Mouse (Mus musculus): ENCODE results near the gene Cpeb3. TPM values are rescaled to one million over a fixed set of nuclear protein-coding genes. Genes with fewer than 3 reads are reported as not detected.
A peak's percentile ranks its signal among the peaks of the same experiment; 100 is the strongest.
"Not testable (repeated sequence)": the region's sequence is repeated elsewhere in the genome, so short reads cannot be mapped to it uniquely, and the experiment has no call there.

Cpeb3 gene
- total RNA-seq, 2 experiments from 2014 or later = 59.2 to 64.4 TPM

DNA sequence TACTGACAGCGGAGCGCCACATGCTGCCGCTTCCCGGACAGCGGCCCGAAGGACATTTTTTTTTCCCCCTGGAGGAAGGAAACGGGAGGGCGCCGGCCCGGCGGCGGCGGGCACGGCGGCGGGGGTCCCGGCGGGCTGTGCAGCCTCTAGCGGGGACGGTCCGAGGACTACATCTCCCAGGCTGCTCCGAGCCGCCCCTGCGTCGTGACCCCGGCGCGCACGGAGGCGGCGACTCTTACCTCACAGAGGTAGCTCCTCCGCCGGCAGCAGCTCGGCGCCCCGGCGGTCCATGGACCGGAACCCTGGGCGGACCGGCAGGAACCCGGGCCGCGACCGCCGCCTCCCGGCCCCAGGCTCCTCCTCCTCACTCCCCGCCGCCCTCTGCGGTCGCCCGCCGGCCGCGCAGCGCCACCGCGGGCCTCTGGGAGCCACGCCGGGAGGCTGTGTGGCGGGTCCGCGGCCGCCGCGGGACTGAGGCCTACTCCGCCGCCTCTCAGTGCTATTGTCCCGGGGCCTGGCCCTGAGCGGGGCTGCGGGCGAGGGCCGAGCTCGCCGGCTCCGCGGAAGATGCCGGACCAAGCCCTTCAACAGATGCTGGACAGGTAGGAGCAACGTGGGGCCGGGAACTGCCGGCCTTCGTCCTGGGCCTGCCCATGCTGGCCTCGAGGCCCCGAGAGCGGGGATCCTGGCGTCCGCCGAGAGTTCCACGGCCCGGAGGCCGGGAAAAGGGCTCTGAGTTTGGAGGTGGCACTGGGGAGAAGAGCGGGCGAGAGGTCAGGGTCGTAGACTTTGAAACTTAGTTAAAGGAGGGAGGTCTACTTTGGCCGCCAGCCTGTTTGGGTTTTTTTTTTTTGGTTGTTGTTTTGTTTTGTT is 862 bp downstream of the Cpeb3 start, which contains the start of gene March5:
TSS of gene March5 (plus strand) at position 241 of the 873 bp plus-strand sequence.
- DNase-seq (ENCODE audit: low spot score) = peak; percentile 90

DNA sequence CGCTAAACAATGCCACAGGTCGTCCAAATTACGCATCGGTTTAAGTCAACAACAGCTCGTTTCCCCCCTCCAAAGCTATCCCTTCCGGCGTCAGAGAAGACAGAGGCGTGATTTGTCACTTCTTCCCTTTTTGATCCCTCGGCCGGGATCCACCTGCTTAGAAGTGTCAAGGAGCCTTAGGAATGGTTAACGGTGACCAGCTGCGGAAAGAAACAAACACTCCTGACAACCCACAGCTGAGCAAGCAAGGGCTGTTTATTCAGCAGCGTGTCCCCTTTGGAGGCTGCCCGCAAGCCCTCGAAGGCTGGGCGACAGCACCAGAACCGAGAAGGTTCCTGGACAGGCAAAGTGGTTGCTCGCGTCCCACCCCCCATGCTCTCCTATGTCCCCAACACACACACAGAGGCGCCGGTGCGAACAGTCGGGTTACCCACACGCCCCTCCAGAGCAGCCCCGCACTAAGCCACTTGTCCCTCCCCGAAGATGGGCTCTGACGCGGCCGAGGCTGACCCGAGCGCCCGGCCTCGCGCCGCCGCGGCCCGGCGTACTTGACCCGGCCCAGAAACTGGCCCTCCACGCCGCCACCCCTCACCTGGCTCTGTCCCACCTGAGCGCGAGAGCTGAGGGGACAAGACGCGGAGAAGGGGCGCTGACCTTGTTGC is 1.6 kb downstream of the Cpeb3 start:
- DNase-seq (ENCODE audit: low spot score) = peak; percentile 54

DNA sequence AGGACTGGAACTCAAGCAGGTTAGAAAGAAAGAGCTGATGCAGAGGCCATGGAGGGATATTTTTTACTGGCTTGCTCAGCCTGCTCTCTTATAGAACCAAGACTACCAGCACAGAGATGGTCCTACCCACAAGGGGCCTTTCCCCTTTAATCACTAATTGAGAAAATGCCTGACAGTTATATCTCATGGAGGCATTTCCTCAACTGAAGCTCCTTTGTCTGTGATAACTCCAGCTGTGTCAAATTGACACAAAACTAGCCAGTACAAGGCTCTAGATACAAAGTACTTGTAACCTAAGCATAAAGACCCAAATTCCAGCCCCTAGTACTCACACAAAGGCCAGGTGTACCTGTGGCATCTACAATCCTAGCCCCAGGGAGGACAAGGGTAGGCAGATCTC is 3.2 kb downstream of the Cpeb3 start:
- DNase-seq (ENCODE audit: low spot score) = not testable (repeated sequence)

DNA sequence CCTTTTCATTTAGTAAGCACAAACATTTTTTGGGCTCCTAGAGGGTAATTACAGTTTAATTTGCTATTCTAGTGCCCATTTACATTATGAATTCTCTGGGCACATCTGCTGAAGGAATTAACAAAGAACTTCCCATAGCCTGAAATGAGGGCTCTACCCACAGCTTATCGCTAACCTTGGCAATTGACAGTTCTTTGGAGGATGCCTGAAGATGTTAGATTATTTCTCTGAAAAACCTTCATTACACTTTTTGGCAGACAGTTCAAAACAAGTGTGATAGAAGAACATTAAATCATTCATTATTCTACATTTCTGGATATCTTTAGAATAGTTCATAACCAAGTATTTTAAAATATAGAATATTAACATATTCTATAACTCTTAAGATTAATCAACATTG is 5.0 kb downstream of the Cpeb3 start:
- no peak for DNase-seq (ENCODE audit: low spot score)

DNA sequence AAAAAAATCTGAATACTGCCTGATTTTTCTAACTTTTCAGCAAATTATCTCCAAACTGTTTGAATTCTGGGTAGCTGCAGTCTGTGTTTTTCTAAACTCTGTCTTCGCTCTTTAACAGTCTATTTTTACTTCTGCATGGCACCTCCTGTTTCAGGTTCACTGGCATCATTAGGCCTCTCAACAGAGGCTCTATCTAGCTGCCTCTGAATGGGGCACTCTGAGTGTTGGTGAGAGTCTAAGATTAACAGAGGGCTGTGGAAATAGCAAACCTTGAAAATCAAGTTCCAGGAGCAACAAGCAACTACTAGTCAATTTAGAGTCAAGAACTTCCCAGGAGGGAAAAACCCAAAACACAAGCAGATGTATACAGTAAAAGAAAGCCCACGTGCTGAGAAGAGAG is 8.5 kb downstream of the Cpeb3 start:
- DNase-seq (ENCODE audit: low spot score) = no peak

DNA sequence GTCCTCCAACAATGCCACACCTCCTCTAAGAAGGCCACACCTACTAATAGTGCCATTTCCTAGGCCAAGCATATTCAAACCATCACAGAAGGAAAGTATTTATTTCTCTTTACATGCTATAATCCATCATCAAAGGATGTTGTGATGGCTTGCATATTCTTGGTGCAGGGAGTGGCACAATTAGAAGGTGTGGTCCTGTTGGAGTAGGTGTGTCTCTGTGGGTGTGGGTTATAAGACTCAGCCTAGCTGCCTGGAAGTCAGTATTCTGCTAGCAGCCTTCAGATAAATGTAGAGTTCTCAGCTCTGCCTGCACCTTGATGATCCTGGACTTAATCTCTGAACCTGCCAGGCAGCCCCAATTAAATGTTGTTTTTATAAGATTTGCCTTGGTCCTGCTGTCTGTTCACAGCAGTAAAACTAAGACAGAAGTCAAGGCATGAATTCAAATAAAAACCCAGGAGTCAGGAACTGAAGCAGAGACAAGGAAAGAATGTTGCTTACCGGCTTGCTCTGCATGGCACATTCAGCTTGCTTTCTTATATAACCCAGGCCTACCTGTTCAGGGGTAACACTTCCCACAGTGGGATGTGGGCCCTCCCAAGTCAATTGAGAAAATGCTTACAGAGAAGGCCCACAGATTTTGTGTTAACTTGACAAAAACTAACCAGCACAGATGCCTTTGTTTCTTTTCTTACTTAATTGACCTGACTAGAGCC is 10.1 kb downstream of the Cpeb3 start:
- no peak for DNase-seq (ENCODE audit: low spot score)

DNA sequence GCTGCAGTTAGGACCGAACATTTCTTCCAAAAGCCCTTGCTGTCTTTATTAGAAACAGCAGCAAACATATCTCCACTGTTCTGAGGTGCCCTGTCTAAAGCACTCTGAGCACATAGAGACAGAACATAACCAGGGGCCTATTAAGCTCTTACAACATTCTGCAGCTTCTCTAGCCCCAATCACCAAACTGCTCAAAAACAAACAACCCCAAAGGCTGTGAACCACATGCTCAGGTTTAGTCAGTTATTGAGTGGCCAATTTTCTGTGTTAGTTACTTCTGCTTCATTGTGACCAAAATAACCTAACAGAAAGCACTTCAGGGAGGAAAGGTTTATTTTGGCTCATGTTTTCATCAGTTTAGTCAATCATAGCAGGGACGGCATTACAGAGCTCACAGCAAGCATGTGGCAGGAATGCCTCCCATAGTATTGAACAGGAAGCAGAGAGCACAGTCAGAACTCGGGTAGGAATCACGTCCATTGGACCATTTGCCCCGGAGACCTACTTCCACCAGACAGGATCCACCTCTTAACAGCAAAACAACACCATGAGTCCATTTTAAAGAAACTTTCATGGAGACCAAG is 15.8 kb downstream of the Cpeb3 start:
- DNase-seq (ENCODE audit: low spot score) = no peak

DNA sequence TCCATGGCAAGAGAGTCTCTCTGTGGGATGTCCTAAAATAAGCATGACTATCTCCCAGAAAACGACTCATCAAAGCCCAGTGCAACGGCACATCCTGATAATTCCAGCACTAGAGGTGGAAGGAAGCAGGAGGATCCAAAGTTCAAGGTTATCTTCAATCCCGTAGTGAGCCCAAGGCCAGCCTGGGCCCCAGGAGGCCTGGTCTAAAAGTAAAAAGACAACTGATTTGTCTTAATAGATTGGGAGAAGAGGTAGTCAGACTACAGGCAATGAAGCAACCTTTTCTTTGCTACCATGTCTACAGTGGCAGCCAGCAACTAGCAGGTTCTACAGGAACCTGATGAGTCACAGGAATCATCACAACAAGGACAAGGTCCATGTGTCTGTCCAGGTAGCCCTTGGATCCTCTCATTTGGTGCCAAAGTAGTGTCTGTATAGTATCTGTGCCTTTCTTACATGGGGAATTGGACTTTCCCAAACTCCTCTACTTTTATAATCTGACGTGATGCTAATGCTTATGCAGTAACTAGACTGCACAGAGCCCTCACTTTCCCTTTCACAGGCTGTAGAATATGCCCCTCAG is 19.9 kb downstream of the Cpeb3 start:
- DNase-seq (ENCODE audit: low spot score) = no peak

DNA sequence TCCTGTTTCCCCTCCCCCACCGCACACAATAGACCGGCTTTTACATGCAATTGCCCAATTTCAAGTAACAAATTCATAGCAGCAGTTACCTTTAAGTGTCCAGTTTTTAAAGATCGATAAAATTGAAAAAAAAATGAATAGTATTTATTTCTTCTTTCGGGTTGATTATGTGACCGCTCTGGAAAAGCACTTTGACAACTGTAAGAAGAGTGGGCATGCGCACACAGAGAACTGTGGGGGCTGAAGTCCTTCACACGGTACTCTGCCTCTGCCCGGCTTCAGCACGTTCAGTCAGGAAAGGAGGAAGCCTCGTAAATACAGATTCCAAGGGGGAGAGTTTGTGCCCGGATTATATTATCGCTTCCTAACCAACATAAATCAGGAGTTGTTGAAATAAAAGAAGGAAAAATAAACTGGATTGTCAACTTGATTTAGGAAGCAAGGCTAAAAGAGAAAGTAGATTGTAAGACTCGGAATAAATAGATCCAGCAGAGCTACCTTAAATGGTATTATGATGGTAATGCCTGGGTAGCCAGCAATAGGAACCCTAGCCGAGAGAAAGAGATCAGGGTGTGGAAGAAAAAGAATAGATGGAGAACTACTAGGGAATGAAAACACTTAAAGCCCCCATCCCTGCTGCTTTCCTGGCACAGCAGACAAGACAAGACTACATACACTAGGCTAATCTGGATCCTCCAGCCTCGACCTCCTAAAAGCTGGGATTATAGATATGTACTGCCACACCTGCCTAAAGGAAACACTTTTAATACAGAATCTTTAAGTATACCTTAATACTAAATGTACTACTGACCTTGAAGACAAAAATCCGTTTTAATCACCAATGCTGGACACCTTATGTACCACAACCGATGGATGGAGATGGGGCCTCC is 30.3 kb downstream of the Cpeb3 start:
- DNase-seq (ENCODE audit: low spot score) = peak; percentile 69

DNA sequence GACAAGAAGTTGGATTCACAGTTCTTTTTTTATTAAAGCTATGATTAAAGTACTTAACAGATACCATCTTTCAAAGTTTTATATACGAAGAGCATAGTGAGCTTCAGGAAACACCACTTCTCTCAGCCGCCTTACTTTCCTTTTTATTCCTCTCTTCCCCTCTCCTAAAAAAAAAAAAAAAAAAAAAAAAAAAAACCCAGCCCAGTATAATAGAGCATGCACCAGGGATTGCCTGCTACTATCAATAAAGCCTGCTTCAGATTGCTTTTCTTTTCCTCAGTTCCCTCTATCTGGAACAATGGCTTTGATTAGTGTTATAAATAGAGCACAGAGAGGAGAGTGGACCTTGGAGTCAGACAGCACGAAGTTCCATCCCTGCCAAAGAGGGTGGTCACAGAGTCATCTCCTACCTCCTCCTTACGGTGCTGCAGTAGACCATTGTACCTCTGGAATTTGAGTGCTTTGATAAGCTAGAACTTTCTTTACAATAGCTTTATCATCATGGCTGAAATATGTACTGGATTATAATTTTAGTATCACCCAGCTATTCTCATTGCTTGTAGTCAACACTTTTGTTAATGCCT is 31.4 kb downstream of the Cpeb3 start:
- no peak for DNase-seq (ENCODE audit: low spot score)

DNA sequence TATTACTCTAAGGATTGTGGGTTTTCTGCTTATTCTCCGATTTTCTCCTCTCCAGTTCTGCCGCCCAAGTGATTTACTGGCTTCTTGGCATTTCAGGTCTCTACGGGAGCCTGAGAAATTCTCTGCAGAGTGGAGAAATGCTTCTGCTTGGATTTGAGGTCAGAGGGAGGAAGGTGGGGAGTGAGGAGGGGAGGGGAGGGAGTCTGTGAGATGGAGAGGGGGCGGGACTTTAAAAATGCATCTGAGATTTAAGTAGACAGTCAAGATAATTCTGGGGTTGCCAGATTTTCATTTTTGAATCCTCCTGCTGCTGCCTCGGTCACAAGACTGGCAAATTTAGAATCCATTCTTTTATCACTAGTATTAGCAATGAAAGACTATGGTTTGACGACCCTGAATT is 32.5 kb downstream of the Cpeb3 start:
- DNase-seq (ENCODE audit: low spot score) = peak; percentile 34

DNA sequence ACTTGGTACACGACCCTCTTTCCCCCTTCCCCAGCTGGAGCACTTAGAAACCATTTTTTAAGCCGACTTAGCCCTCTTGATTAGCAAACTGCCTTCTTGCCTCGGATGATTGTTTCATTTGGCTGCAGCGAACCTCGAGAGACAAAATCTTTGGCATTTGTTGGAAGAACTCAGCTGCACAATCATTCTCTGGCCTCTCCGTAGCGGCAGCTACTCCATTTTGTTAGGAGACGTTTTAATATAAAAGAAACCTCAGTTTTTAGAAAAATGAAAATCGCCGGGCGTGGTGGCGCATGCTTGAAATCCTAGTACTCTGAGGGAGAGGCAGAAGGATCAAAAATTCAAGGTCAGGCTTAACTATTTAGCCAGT is 33.0 kb downstream of the Cpeb3 start:
- no peak for DNase-seq (ENCODE audit: low spot score)

DNA sequence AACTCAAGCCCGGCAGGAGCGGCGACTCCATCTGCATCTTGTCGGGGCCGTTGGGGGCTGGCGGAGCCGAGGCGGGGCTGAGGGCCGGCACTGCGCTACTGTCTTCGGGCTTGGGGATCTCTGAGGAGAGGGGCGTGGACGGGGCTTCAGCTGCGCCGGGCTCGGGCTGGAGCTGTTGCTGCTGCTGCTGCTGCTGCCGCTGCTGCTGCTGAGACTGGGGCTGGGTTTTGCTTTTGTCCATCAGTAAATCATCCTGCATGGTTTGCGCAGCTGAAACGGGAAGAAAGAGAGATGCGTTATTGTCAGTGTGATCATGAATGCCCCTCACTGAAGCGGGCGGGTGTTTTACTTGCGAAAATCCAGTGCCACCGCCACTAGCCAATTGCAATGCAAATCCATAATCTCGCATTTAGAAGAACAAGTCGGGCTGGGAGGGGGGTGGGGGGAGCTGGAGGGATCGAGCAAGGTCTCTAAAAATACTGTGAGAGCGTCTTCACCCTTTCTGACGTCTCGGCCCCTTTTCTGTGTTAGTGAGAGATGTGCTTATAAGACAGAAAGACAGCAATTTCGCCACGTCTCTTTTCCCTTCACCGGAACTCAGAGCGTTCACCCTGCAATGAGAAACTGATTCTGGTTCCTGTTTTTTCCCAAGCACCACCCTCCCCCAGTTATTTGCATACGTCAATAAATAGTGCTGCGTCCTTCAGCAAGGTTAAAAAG is 33.5 kb downstream of the Cpeb3 start:
- DNase-seq (ENCODE audit: low spot score) = peak; percentile 69

DNA sequence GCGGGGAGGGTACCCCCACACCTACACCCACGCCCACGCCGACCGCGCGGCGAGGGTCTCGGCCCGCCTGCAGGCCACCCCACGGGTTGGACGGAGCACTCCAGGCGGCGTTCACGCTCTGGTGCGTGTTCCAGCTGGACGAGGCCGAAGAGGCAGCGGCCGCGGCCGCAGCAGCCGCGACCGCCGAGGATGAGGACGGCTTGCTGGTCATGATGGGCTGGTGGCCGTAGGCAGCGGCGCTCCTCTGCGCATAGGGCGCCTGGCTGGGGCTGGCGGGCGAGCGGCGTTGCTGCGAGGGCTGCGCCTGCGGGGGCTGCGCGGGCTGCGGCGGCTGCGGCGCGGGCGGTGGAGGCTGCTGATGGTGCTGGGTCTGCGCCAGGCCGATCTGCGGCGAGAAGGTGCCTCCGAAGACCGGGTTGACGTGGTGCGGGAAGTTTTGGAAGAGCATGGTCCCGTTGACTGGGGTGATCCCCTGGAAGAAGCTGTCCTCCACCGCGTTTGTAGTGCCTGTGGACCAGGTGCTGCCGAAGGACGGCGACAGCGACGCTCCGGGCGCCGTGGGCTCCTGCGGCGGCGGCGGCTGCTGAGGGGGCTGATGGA is 34.2 kb downstream of the Cpeb3 start:
- DNase-seq (ENCODE audit: low spot score) = peak; percentile 47

DNA sequence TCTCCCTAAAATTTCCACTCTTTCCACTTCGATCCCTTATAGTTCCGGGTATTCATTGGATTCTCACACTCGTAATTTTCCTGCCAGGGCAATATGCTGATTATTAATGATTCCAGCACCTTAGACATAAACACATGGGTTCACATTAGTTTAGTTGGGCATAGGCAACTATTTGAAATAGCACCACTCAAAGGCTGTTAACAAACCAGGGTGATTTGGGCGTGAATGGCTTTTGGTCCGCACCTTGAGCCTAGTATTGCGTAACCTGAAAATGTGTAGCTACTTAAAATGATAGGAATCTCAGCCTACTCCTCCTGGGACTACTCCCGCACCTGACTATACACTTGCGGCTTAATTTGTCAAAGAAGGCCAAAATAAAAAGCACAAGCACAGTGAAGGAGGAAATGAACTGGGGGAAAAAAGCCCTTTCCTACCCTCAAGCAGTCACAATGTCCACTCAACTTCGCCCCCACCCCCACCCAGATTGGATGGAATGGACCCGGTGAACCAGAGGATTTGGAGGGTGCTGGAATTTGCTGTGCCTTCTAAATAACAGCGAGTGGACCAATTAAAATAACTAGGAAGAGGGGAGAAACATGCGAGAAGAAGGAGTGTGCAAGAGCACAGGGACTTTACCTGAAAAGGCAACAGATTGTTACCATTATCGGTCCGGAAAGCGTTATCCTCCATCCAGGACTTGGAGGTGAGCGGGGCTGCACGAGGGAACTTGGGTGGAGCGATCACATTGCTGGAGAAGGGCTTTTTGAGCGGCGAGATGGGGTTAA is 34.9 kb downstream of the Cpeb3 start:
- no peak for DNase-seq (ENCODE audit: low spot score)

DNA sequence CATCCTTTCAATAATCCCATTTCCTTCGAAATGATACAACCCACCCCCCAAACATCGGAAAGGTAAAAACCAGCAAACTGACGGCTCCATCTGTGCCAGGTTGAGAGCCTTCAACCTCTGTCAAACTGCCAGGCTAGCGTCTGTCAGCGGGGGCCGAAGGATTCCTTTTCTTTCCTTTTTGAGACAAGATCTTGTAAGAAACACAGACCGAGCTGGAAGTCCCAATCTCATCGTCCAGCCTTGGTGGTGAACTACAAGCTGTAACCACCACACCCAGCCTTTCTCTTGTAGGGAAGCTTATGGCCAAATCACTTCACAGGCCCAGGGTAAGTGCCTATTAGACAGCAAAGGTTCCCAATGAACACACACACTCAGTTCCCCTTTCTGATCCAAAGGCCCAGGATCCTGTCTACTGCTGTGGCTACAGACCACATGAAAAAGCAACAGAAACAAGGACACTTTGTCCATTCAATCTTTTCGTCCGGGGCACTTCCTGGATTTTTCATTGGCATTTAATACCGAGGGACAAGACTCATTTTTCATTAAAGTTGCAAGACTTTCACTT is 35.8 kb downstream of the Cpeb3 start:
- DNase-seq (ENCODE audit: low spot score) = no peak

DNA sequence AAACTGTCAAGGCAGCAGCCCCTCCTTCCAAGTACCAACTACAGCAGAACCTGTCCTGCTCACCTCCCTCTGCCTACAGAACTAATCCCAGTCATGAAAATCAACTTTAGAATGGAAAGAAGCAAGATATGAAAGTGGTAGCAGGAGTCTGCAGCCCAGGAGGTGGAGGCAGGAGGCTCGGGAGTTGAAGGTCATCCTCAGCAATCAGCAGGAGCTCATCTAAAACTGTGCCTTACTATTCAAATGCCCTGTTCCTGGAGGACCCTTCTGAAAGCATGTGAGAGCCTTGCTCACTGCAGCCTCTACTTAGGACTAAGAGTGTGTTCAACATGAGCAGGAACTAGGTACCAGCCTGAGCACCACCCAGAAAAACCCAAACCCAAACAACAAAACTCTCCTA is 36.3 kb downstream of the Cpeb3 start:
- DNase-seq (ENCODE audit: low spot score) = no peak

DNA sequence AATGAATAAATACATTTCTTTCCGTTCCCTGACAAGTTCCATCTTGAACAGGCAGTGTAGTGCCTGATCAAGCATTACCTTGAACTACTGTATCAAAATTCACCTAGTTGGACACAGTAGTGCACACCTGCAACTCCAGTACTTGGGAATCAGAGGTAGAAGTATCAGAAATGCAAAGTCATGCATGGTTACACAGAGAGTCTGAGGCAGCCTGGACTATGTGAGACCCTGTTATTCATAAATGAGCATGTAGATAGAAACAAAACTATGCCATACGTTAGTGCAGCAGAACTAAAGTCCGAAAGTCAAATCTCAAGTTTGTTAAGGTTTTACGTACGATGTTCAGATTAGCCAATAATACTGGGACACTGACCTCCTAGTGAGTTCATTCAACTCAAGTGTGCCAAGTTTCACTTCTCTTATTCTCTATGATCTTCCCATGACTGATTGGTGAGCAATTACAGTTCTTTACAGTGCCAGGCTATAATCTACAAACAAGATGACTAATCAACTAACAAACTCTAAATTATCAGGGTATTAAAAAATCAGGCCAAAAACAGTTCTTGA is 51.5 kb downstream of the Cpeb3 start:
- DNase-seq (ENCODE audit: low spot score) = no peak
